Mouse (Mus musculus): ENCODE results near the gene Cdk17.

Cdk17 gene

DNA sequence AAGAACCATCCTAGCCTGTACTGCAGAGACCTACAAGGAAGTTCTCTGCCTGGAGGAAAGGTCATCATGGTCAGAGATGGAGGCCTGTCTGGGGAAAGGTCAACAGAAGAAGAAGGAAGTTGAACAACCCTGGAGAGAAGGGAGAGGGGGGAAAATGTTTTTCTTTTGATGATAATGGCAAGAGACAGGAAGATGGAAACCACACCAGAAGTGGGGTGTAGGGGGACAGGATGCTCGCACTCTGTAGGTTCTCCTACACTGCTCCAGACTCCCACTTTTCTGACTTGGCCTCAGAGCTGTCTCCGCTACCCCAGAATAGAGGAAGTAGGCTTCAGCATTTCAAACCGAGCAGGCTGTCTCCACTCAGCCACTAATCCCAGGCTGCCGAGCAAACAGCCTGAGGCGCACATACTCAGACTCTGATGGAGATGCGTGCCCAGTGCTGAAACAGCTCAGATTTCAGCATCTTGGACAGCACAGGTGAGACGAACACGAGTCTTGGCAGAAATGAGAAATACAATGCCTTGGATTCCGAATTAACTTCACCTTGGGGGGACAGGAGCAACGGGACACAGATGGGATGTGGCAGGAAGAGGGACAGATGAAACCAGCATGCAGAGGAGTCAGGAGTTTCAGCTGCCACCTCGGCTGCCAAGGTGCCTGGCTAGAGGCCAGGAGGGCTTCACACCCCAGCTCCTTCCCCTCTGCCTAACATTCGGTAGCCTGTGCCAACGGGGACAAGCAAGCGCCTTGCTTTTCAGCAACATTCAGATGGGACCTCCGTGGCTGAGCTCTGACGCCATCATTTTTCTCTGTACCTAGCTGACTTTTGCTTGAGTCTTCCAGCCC is 100.7 kb downstream of the Cdk17 start:
- peak; percentile 51 for DNase-seq (ENCODE audit: low read depth, low spot score)

DNA sequence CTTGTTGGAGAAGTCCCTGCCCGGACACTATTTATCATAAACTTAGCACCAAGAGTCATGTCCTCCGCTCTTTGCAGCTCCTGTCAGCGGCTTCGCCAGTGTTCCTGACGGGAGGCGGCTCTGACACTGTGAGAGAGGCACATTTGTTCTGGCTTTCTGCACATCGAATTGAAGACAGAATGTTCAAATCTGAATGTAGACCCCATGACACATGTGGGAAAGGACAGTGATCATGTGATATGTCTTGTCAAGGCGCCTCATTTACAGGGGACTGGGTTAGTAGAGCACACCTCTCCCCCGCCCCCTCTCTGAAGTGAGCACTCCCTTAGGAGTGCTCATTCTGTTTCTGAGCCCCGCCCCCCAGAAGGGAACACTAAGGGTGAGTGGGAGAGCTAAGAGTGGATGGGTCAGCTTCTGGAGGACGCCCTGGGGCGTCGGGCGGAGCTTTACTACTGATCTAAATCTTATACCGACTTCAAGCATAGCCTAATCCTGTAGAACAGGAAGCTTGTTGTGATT is 101.4 kb downstream of the Cdk17 start:
- peak; percentile 32 for DNase-seq (ENCODE audit: low read depth, low spot score)

DNA sequence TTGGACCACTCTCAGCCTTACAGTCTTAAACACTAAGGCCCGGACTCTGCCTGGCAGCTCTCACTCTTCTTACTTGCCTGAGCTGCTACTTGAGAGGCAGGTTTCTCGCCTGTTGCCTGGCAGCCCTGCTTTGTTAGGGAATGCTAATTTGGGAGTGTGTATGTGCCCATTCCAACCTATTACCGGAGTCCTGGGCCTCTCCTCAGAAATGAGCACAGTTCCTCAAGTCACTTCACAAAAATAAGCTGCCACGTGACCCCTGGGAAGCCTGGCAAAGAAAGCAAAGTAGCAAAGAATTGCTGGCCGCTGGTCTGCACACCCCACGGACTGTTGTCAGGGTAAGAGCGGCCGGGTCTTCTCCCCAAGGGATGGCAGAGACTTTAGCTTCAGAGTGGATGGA is 102.8 kb downstream of the Cdk17 start:
- DNase-seq (ENCODE audit: low read depth, low spot score), result no peak

DNA sequence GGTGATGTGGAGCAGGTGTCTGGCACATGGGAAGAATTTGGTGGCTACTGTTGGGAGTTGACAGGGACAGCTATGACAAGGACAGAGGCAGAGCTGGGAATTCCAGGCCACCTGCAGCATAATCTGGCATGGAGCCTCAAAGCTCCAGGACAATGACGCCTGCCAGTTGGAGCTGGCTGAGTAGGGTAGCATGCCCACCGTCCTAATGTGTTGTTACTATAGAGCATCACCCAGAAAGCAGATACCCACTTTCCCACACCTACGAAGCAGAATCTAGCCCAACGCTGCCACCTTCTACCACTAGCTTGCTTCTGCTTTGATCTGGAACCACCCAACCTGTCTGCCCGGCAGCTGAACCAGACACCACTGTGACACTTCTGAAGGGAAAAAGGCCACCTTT is 103.3 kb downstream of the Cdk17 start:
- no peak for DNase-seq (ENCODE audit: low read depth, low spot score)

DNA sequence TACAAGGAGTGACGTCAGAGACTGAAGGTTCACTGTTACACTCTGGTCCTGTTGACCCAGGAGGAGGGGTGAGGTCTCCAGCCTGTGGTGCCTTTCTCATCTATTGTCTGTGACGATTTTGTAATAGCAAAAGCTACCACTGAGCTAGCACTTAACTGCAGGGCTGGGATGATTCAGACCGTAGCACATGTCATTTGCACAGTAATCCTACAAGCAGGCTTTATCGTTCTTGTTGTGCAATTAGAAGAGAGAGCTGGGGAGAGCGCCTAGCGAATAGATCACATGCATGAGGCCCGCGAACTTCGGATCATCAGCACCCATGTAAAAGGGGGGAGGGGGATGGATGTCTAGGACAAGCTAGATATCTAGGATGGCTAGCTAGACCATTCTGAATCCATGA is 105.2 kb downstream of the Cdk17 start:
- DNase-seq (ENCODE audit: low read depth, low spot score), result no peak

DNA sequence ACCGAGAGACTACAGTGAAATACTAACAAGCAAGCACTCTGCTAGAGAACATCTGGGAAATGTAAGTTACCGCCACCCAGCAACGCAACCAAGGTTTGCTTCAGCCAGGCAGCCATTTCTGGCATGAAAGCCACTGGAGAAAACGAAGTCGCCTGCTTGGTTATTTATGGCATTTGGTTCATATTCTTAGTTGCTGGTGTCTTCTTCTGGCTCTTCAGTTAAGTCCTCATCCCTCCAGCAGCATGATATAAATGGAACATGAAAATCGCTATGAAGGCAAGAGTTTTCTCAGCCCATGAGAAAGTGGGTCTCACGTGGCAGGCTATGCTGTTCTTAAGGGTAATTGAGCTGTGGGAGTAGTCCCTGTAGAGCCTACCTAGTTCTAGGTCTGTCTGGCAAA is 105.8 kb downstream of the Cdk17 start:
- DNase-seq (ENCODE audit: low read depth, low spot score), result no peak

DNA sequence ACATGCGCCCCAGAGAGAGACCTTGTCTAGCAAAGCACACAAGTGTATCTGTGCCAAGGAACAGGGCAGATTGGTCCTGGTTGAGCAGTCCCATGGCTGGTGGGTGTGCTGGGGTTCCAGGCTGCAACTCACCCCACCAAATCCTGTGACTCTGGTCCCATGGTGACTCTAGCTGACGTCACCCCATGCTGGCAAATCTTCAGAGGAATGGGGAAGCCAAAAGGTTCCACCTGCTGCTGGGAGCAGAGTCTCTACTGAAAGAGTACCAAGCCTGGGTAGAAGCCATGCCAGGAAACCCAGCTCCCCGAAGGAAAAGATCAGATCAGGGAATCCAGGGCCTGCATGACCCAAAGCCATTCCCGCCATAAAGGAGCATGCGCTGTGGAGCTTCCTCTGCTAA is 106.8 kb downstream of the Cdk17 start:
- DNase-seq (ENCODE audit: low read depth, low spot score), result no peak

DNA sequence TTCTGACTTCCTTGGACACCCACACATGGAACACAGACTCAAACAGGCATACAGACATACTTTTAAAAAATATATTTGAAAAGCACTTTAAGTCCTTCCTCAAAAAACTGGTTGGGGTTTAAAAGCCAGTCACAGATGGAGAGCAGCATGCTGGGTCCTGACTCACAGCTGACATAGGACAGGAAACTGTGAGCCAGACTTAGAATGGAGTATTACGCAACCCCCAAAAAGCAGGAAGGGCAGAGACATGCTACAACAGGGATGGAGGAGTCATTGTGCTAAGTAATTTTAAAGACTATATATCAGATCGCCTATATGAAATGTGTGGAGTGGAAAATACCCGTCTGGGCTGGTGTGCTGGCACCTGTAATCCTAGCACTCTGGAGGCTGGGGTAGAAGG is 107.7 kb downstream of the Cdk17 start:
- no peak for DNase-seq (ENCODE audit: low read depth, low spot score)

DNA sequence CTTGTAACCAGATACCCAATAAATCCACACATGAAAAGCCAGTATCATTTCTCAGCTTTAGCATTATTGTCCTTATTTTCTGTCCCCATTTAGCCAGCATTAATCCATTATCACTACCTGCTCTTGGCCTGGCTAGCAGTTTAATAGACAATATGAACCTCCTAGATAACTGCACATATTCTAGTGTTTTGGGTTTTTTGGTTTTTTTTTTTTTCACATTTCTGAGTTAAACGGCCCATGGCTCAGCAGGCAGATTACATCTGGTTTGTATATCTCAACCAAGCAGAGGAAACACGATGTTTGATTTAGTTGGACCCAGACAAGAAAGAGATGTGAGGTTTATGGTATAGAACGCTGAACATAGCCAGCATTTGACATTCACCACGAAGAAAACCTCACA is 109.1 kb downstream of the Cdk17 start:
- no peak for DNase-seq (ENCODE audit: low read depth, low spot score)

DNA sequence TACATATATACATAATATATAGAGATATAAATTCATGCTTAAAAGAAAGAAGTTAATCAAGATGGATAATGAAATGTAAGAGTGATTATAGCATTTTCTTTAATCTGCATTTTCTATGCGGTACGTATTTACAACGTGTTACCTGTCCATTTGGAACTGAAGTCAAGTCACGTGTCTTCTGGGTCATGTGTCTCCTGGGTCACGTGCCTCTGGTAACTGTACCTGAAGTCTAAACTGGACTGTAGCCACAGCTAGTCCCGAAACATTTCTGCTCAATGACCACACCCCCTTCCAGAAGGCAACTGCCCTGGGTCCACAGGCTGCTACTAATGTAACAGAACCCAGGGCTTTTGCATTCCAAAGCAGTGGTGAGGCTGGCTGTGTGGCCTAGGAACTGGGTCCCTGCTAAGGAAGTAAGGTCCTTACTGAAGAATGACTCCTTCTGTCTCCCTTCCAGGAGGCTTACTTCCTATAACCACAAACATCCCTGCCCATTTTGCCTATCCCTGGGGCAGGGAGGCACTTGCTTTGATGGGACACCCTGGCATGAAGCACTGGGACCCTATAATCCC is 110.3 kb downstream of the Cdk17 start:
- DNase-seq (ENCODE audit: low read depth, low spot score), result no peak

DNA sequence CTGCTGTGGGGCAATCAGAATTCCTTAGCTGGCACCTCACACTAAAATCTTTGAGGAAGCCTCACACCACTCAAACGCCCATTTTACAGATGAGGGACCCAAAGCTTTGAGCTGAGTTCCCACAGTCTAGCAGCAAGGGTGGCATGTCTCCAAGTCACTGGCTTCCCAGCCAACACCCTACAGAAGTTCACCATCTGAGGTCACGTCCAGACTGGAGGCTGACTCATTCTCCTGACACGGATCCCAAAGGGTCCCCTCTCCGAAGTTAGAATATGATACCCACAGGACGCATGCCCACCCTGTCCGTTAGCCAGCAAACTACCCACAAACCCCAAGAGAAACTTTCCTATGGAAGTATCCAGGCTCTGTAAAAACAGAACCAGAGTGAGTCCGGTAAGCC is 111.2 kb downstream of the Cdk17 start:
- no peak for DNase-seq (ENCODE audit: low read depth, low spot score)

DNA sequence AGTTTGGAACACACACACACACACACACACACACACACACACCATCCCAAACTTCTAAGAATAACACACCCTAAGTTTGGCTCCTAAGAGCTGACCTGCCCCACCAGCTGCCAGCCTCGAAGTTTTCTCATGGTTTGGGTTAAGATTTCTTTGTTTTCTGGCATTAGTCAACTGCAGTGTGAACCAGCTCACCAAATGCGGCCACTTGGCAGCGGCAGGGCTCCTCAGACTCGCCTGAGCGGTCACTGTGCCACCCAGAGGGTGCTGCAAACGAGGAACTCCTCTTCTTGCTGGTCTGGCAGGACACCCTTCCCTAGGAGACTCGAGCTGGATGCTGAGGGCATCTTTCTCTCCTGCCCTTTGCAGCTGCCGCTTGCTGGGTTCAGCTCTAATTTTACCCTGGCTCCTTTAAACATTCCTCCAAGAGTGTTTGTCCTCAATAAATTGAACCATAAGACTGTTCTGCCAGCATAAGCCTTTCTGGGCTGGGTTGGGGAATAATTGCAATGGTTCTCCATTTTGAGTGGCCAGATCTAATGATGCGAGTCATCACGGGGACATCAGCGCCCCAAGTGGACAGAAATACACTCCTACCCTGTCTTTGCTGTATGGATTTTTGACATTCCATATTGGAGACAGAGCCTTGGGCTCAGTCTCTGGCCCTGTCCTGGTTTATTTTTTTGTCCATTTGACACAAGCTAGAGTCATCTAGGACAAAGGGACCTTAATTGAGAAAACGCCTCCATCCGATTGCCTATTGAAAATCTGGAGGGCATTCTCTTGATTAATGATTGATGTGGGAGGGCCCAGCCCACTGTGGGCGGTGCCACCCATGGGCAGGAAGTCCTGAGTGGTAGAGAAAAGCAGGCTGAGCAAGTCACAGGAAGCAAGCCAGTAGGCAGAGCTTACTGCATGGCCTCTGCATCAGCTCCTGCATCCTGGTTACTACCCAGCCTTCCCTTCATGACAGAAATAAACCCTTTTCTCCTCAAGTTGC is 112.6 kb downstream of the Cdk17 start:
- peak; percentile 77 for DNase-seq (ENCODE audit: low read depth, low spot score)

DNA sequence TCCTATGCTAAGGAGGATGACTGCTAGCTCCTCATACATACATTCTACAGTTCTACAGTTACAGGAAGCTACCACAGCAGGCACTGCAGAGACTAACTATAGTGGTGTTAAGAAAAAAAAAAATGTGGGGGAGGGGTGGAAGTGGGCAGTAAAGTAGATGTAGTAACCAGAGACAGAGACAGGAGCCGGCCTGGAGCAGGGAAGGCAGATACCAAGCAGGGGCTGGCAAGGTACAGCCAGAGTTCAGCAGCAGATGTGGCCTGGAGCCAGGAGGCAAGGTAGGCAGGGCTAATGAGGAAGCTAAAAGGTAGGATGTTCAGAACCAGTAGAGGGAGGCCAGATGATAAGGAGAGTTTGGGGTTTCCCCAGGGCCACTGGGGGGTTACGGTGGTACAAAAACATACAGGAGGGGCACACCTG is 113.6 kb downstream of the Cdk17 start:
- peak; percentile 68 for DNase-seq (ENCODE audit: low read depth, low spot score)

DNA sequence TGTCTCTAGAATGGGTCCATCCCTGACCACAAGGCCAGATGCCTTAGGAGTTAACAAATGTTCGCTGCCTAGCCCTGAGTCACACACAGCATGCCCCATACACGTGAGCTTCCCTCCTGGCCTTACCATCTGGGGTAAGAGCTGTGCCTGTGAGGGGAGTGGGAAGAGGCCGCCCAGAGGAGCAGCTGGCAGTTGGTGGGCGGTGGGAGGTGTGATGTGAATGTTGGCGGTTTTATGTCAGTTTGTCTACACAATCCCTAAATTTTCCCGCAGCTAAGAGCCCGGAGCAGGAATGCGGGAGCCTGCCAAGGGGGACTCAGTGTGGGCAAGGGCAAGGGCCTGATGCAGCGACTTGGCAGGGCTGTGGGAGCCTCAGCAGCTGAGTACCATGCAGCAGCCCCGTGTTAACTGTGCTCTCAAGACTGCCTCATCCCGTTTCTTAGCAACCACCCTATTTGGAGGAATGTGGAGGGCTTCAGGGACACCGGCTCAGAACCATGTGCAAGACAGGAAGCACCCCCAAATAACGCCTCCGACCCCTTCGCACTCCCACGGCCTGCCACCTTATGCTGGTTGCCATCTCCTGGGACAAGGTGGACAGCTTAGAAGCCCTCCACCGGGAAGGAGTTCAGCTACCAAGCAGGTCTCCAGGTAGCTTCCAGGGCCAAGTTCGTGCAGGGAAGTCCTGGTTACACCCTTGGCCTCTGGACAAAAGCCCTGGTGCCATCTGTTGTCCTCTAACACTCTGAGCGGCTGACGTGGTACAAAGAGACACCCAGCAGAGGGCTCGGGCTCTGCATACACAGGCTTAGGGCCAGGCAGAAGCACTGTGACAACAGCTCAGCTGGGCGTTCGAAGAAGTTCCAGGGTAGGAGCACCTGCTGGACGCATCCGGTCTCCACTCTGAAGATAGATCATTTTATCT is 114.8 kb downstream of the Cdk17 start:
- no peak for DNase-seq (ENCODE audit: low read depth, low spot score)

DNA sequence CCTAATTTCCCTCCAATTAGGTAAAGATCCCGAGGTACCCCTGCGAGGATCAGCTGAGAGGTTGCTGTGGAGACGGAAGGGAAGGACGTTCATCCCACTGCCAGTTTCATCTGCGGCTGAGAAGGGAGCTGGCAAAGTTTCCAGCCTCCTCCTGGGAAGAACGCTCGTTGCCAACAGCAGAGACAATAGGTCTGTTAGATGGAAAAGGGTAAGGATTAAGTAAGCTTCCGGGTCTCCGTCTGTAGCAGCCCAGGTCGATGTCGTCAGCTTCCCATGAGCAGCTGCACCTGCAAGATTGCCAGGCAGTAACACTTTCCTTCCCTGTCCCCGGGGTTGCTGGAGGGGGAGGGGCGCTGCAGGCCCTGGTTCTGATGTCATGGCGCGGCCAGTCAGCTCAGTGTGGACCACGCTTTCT is 115.7 kb downstream of the Cdk17 start:
- DNase-seq (ENCODE audit: low read depth, low spot score), result no peak

DNA sequence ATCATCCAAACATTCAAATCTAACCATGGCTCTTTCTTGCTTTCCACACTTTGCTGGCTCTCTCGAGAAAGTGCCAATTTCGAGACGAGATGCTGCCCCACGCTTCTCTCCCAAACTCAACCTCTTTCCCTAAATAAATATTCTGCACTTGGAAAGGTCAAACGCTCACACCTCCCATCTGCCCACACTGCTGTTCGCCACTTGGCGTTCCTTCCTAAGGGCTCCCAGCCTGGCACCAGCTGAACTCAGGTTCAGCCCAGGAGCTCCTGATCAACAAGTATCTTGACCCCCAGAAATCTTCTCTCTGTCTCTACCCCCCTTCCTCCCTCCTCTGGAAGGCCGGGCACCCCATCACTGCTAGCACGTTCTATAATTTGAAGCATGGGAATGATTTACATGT is 116.2 kb downstream of the Cdk17 start:
- DNase-seq (ENCODE audit: low read depth, low spot score), result no peak

DNA sequence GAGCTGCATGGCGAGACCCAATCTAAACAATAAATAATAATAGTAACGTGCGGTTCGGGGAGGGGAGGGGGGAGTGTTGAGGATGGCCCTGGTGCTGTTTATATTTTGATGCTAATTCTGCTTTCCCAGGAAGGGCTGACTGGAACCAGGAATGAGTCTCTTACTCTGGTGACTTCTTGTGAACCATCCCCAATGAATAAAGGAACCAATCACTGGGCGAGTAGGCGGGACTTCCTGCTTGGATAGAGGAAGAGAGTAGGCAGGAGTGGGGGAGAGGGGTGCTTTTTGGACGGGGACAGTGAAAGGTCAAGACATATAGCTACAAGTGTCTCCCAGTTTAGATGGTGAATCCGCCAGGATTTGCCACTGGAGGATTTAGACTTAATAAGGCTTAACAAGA is 117.7 kb downstream of the Cdk17 start:
- no peak for DNase-seq (ENCODE audit: low read depth, low spot score)

DNA sequence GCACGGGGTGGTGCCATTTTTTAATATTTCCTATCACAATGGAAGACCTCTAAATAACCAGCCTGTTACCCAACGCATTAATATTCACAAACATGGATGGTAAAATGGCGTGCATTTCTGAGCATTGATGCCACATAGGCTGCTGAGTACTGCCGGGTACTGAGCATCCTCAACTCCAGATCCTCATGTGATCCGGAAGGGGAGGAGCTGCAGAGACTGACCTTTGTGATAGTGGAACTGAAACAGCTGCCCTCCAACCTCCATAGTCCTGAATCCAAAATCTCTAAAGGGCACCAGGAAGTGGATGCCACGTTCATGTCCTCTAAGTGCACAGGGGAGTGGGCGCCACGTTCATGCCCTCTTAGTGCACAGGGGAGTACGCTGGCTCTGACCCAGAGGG is 118.4 kb downstream of the Cdk17 start:
- DNase-seq (ENCODE audit: low read depth, low spot score), result no peak

DNA sequence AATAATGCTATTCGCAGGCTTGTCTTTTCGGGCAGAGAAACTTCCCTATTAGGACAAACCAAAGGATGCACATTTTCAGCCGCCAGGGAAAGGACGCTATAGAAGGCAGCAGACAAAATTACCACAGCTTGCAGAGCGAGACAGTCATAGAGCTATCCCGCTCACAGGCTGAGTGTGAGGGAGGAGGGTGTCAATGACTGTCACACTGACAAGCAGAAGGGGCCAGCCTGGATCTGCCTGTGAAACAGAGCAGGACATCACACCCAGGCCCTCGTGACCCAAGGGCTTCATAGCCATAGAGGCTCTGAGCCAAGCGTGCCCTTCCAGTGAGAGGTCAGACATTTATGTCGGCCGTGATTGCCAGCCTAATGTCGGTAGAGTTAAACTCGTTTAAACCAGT is 119.9 kb downstream of the Cdk17 start:
- DNase-seq (ENCODE audit: low read depth, low spot score), result no peak

DNA sequence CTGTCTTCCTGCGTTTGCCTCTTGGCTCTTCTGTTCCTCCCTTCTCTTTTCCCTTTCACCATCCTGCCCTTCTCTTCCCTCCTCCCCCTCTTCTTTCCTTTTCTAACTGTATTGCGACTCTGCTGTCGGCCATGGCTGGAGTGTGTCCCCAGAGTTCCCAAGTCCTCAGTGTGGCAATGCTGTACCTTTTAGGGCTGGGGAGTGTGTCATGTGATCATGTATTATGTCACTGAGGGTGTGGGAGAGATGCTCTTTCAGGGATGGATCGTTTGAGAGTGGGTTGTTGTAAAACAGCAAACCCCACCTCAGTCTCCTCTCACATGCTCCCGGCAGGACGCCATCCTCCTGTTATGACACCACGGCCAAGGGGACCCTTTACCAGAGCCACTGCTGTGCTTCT is 120.4 kb downstream of the Cdk17 start:
- no peak for DNase-seq (ENCODE audit: low read depth, low spot score)

DNA sequence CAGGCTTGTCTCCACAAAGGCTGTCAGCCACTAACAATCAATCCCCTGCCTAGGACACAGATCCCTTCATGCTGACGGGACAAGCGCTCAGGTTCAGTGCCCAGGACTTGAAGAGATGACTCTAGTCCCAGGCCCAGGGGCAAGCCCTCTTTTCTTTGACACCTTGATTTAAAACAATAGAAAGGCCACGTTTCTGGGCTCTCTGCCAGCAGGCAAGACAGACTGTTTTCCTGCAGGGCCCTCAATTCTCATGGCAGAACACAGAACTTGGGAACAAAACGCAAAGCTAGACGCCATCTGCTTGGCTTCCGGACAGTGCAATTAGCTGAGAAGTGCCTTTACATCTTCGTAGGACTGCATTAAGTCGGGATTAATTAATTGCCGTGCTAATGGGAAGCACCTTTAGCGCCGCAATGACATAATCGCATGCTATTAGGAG is 121.9 kb downstream of the Cdk17 start:
- DNase-seq (ENCODE audit: low read depth, low spot score), result no peak
